Comparison of ENCODE assay signal across 17 mouse cellular contexts in genomic region chr5:144773231-144773630, GRCm38 (mm10). TPM values are rescaled to one million over a fixed set of nuclear protein-coding genes. Genes with fewer than 3 reads are reported as not detected.
"Had no signal": no experiment of that assay in that cellular context is flagged by ENCODE, and none has a peak within 500 bp of the region (broad histone marks: within the 10 kb centered on the region; RNA-seq: fewer than 3 reads in every experiment).

No protein-coding gene starts in this region.

- H3K9me3 ChIP-seq: limb, embryonic 12.5 days; lung, embryonic 15.5 days; midbrain, embryonic 12.5 days; neural tube, embryonic 15.5 days; stomach, embryonic 15.5 days had no signal

- H3K27me3 ChIP-seq: limb, embryonic 12.5 days; lung, embryonic 15.5 days; midbrain, embryonic 12.5 days; neural tube, embryonic 15.5 days; stomach, embryonic 15.5 days had no signal

- DNase-seq: kidney, adult 11 months; kidney, adult 9 months; kidney, postnatal 4 days; lung, postnatal 14 days; right cerebral cortex, postnatal 4 days; spleen, adult 18-20 months; thymus, adult 18-20 months; thymus, postnatal 14 days had no signal

- H3K4me3 ChIP-seq: limb, embryonic 12.5 days; lung, embryonic 15.5 days; midbrain, embryonic 12.5 days; myocyte; neural tube, embryonic 15.5 days; stomach, embryonic 15.5 days had no signal

- H3K9ac ChIP-seq: limb, embryonic 12.5 days; lung, embryonic 15.5 days; midbrain, embryonic 12.5 days; neural tube, embryonic 15.5 days; stomach, embryonic 15.5 days had no signal

- H3K4me2 ChIP-seq: limb, embryonic 12.5 days; liver, embryonic 11.5 days; lung, embryonic 15.5 days; midbrain, embryonic 12.5 days; neural tube, embryonic 15.5 days; stomach, embryonic 15.5 days had no signal

- H3K27ac ChIP-seq: kidney, postnatal 0 days; limb, embryonic 12.5 days; lung, embryonic 15.5 days; macrophage; midbrain, embryonic 12.5 days; neural tube, embryonic 15.5 days; stomach, embryonic 15.5 days had no signal

RNA-seq across cellular contexts. Expression of gene Tmem130, which starts 11.6 kb away (rescaled TPM):
- polyA plus RNA-seq: macrophage had no signal
